Mouse (Mus musculus): ENCODE results near the gene Adcy6. TPM values are rescaled to one million over a fixed set of nuclear protein-coding genes. Genes with fewer than 3 reads are reported as not detected.

The Adcy6 gene
- polyA plus RNA-seq, 1 experiment from 2014 or later: 21.8 TPM

DNA sequence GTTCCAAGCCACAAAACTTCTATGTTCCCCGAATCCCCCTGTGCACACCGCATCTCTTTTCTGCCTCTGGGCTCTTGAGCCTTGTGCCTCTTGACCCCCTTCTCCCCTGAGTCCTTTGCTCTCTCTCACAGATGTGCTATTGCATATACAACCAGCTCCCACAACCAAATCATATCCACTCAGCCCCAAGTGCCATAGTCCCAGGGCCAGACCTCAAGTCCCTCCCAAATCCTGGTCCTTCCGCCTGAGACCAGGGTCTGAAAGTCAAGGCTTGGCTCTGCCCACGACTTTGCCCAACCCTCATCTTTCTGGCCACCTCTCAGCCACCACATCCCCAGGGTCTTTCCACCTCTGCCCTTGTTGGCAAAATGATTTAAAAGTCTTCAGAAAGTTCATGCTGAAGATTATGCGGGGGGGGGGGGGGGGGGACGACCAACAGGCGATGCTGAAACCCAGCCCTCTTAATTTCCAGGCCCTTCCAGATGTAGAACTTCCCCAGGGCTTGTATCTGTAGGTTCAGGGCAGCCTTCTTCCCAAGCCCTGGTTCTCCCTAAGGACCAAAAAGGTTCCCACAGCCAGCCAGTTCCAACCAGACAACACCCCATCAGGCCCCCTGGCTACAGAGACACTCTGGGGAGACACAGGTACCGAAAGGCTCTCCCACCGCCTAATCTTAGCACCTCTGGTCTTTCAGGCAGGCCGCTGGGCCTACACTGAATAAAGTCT lies 1.7 kb downstream of the Adcy6 start:
- Histone ChIP-seq H3K9ac (peak overlapping the region; percentile 90), H3K36me3 (ENCODE audit: insufficient read depth) (peaks cover 19% of the 10 kb centered on the region), H3K4me1 (ENCODE audit: insufficient read depth) (peaks cover 7% of the 10 kb centered on the region), H3K27ac (ENCODE audit: low read depth) (peak overlapping the region; percentile 95), H3K4me2 (peak overlapping the region; percentile 72), H3K9me3 (ENCODE audit: low read depth, low read length) (no peaks in the 10 kb centered on the region), H3K27me3 (ENCODE audit: insufficient read depth, low read length) (no peaks in the 10 kb centered on the region), H3K4me3 (ENCODE audit: low read depth, low read length) (peak overlapping the region; percentile 85)
- DNase-seq (peak; percentile 26), ATAC-seq (ENCODE audit: insufficient read depth) (no peak)
- WGBS: 7% methylated on average over 10 of the region's 10 CpGs
- no peak for TF ChIP-seq CTCF (IDR thresholded peaks at IDR 0.05; ENCODE audit: low read depth)

DNA sequence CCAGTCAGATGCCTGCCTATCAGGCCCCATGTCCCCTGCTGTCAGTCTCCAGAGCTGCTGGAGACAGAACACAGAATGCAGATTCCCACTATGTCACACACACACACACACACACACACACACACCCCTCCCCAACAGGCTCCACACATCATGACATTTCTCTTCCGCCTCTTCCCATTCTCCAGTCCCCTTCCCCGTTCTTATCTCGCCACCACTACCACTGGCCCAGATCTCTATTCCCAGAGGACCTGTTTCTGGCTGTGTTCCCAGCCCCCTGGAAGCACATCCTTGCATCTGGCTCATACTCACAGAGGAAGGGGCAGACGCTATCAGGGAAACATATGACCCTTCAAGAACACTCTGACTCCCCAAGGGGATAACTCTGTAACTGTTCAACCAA lies 2.3 kb downstream of the Adcy6 start:
- 1% methylated on average over 4 of the region's 4 CpGs for WGBS
- peak overlapping the region; percentile 90 for H3K9ac ChIP-seq

DNA sequence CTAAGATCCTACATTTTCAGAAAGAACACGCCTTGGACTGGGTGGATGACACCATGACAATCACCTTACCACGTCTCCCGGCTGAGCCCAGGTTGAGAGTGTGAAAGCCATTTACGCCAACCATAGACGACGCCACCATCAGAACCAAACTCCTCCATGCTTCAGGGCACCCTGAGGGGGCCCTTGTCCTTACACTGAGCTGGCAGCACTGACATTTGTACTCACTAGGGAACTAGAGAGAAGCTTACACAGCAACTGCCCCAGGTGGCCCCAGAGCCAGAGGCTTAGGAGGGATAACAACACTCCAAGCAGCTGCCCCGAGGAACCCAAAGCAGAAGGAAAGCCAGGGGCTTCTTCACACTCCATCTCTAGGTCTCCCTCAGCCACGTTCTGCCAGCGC lies 3.1 kb downstream of the Adcy6 start:
- peak overlapping the region; percentile 13; the same call in 1 of the 2 replicates for H3K9ac ChIP-seq
- no peak for ATAC-seq (ENCODE audit: insufficient read depth)
- H3K27ac ChIP-seq (ENCODE audit: low read depth): peak overlapping the region; percentile 95
- WGBS: 63% methylated on average over 9 of the region's 9 CpGs
- TF ChIP-seq CTCF (IDR thresholded peaks at IDR 0.05; ENCODE audit: low read depth): no peak
- no peaks in the 10 kb centered on the region for H3K9me3 ChIP-seq (ENCODE audit: low read depth, low read length)
- H3K36me3 ChIP-seq (ENCODE audit: insufficient read depth): peaks cover 32% of the 10 kb centered on the region
- no peaks in the 10 kb centered on the region for H3K27me3 ChIP-seq (ENCODE audit: insufficient read depth, low read length)
- H3K4me3 ChIP-seq (ENCODE audit: low read depth, low read length): peak overlapping the region; percentile 85; the same call in 1 of the 2 replicates
- H3K4me2 ChIP-seq: peak overlapping the region; percentile 72
- no peak for DNase-seq
- peaks cover 7% of the 10 kb centered on the region for H3K4me1 ChIP-seq (ENCODE audit: insufficient read depth)

More for the DNA sequence above, 2.3 kb downstream of the Adcy6 start:
- Histone ChIP-seq H3K27me3 (ENCODE audit: insufficient read depth, low read length) (no peaks in the 10 kb centered on the region), H3K36me3 (ENCODE audit: insufficient read depth) (peaks cover 25% of the 10 kb centered on the region), H3K9me3 (ENCODE audit: low read depth, low read length) (no peaks in the 10 kb centered on the region), H3K4me3 (ENCODE audit: low read depth, low read length) (peak overlapping the region; percentile 85), H3K4me2 (peak overlapping the region; percentile 72), H3K27ac (ENCODE audit: low read depth) (peak overlapping the region; percentile 95), H3K4me1 (ENCODE audit: insufficient read depth) (peaks cover 7% of the 10 kb centered on the region)
- no peak for TF ChIP-seq CTCF (IDR thresholded peaks at IDR 0.05; ENCODE audit: low read depth)
- ATAC-seq (ENCODE audit: insufficient read depth) (peak; percentile 42; the same call in 1 of the 2 replicates), DNase-seq (peak; percentile 86)

GRCm38 (mm10) chr15:98606051-98606536 lies 3.8 kb downstream of the Adcy6 start:
- peak overlapping the region; percentile 72 for H3K4me2 ChIP-seq
- no peaks in the 10 kb centered on the region for H3K9me3 ChIP-seq (ENCODE audit: low read depth, low read length)
- peaks cover 39% of the 10 kb centered on the region for H3K36me3 ChIP-seq (ENCODE audit: insufficient read depth)
- H3K4me1 ChIP-seq (ENCODE audit: insufficient read depth): peaks cover 7% of the 10 kb centered on the region
- no peak for TF ChIP-seq CTCF (IDR thresholded peaks at IDR 0.05; ENCODE audit: low read depth)
- peak overlapping the region; percentile 13 for H3K9ac ChIP-seq
- no peaks in the 10 kb centered on the region for H3K27me3 ChIP-seq (ENCODE audit: insufficient read depth, low read length)
- H3K4me3 ChIP-seq (ENCODE audit: low read depth, low read length): no peak overlapping the region
- no peak for DNase-seq
- no peak for ATAC-seq (ENCODE audit: insufficient read depth)
- WGBS: 69% methylated on average over 12 of the region's 12 CpGs
- H3K27ac ChIP-seq (ENCODE audit: low read depth): peak overlapping the region; percentile 95

GRCm38 (mm10) chr15:98604041-98604575 lies 5.8 kb downstream of the Adcy6 start:
- H3K27ac ChIP-seq (ENCODE audit: low read depth): no peak overlapping the region

GRCm38 (mm10) chr15:98602921-98603458 lies 6.9 kb downstream of the Adcy6 start:
- no peaks in the 10 kb centered on the region for H3K9me3 ChIP-seq (ENCODE audit: low read depth, low read length)
- ATAC-seq (ENCODE audit: insufficient read depth) (no peak), DNase-seq (no peak)
- H3K9ac ChIP-seq: peak overlapping the region; percentile 50; the same call in 1 of the 2 replicates
- WGBS: 44% methylated on average over 4 of the region's 4 CpGs
- no peaks in the 10 kb centered on the region for H3K27me3 ChIP-seq (ENCODE audit: insufficient read depth, low read length)
- peaks cover 7% of the 10 kb centered on the region for H3K4me1 ChIP-seq (ENCODE audit: insufficient read depth)
- H3K27ac ChIP-seq (ENCODE audit: low read depth): peak overlapping the region; percentile 73; the same call in 1 of the 2 replicates
- H3K4me2 ChIP-seq: peak overlapping the region; percentile 48
- H3K4me3 ChIP-seq (ENCODE audit: low read depth, low read length): peak overlapping the region; percentile 14
- peaks cover 67% of the 10 kb centered on the region for H3K36me3 ChIP-seq (ENCODE audit: insufficient read depth)
- TF ChIP-seq CTCF (IDR thresholded peaks at IDR 0.05; ENCODE audit: low read depth): no peak

More at GRCm38 (mm10) chr15:98604041-98604575, 5.8 kb downstream of the Adcy6 start:
- ATAC-seq (ENCODE audit: insufficient read depth) (no peak), DNase-seq (no peak)
- Histone ChIP-seq H3K4me3 (ENCODE audit: low read depth, low read length) (no peak overlapping the region), H3K36me3 (ENCODE audit: insufficient read depth) (peaks cover 56% of the 10 kb centered on the region), H3K4me1 (ENCODE audit: insufficient read depth) (peaks cover 7% of the 10 kb centered on the region), H3K9ac (no peak overlapping the region), H3K9me3 (ENCODE audit: low read depth, low read length) (no peaks in the 10 kb centered on the region), H3K27me3 (ENCODE audit: insufficient read depth, low read length) (no peaks in the 10 kb centered on the region), H3K4me2 (no peak overlapping the region)
- no peak for TF ChIP-seq CTCF (IDR thresholded peaks at IDR 0.05; ENCODE audit: low read depth)
- WGBS: 88% methylated on average over 24 of the region's 24 CpGs

Measured in lung, embryonic 14.5 days (tissue).